ENCODE assay signal across 13 mouse cellular contexts in genomic region chr14:120306229-120306628, GRCm38 (mm10). TPM values are rescaled to one million over a fixed set of nuclear protein-coding genes. Genes with fewer than 3 reads are reported as not detected.
DNase-seq lines count a peak whose midpoint lies in the region; ATAC-seq and TF ChIP-seq lines count a peak whose summit lies in the region.
"Had no signal": no experiment of that assay in that cellular context is flagged by ENCODE, and none has a peak within 500 bp of the region (broad histone marks: within the 10 kb centered on the region; RNA-seq: fewer than 3 reads in every experiment).

No protein-coding gene starts in this region.

- no peak overlapping the region for H3K27ac ChIP-seq in lung, embryonic 14.5 days (ENCODE audit: low read depth)
- no peak overlapping the region for H3K27ac ChIP-seq in lung, postnatal 0 days (ENCODE audit: low read length)
- no peak overlapping the region for H3K27ac ChIP-seq in liver, embryonic 12.5 days
- no peak overlapping the region for H3K27ac ChIP-seq in stomach, postnatal 0 days (replicated peaks)
- H3K27ac ChIP-seq: hindbrain, embryonic 15.5 days had no signal

- TF ChIP-seq CTCF in lung, embryonic 14.5 days (IDR thresholded peaks at IDR 0.05; ENCODE audit: low read depth), result no peak
- TF ChIP-seq CTCF in lung, postnatal 0 days (IDR thresholded peaks at IDR 0.05), result no peak
- no peak for TF ChIP-seq CTCF in stomach, postnatal 0 days (IDR thresholded peaks at IDR 0.05; ENCODE audit: low read depth)

- ATAC-seq in lung, embryonic 14.5 days (ENCODE audit: insufficient read depth), result peak; percentile 18; the same call in 1 of the 2 replicates
- ATAC-seq in lung, postnatal 0 days, result no peak
- peak; percentile 80 for ATAC-seq in activated CD4-positive, CD25-positive, alpha-beta regulatory T cell, adult 4 months
- ATAC-seq in liver, embryonic 12.5 days, result peak; percentile 76
- no peak for ATAC-seq in stomach, postnatal 0 days (ENCODE audit: low FRiP score, low TSS enrichment)

- no peak for TF ChIP-seq EP300 in lung, postnatal 0 days (IDR thresholded peaks at IDR 0.05)
- no peak for TF ChIP-seq EP300 in stomach, postnatal 0 days (optimal IDR thresholded peaks at IDR 0.05)

- peak; percentile 47 for DNase-seq in lung, embryonic 14.5 days
- DNase-seq in lung, postnatal 0 days (ENCODE audit: low spot score), result no peak
- DNase-seq in stomach, postnatal 0 days (ENCODE audit: low spot score), result peak; percentile 34
- DNase-seq in cerebellum, postnatal 36 days, result no peak
- no peak for DNase-seq in right cerebral cortex, postnatal 36 days (ENCODE audit: low spot score in 2 of 2)
- DNase-seq in urinary bladder, postnatal 14 days (ENCODE audit: low spot score), result no peak
- DNase-seq: adrenal gland, postnatal 36 days; cerebellum, postnatal 14 days; kidney, postnatal 14 days had no signal

- H3K9me3 ChIP-seq in lung, embryonic 14.5 days (ENCODE audit: low read depth, low read length), result no peaks in the 10 kb centered on the region
- no peaks in the 10 kb centered on the region for H3K9me3 ChIP-seq in lung, postnatal 0 days (ENCODE audit: low read length)
- H3K9me3 ChIP-seq in liver, embryonic 12.5 days (replicated peaks), result no peaks in the 10 kb centered on the region
- H3K9me3 ChIP-seq in stomach, postnatal 0 days (ENCODE audit: control insufficient read depth, low read length), result no peaks in the 10 kb centered on the region
- H3K9me3 ChIP-seq: heart, embryonic 12.5 days; hindbrain, embryonic 15.5 days had no signal

- no peak overlapping the region for H3K4me3 ChIP-seq in lung, embryonic 14.5 days (ENCODE audit: low read depth, low read length)
- H3K4me3 ChIP-seq in lung, postnatal 0 days (ENCODE audit: low read depth, low read length), result no peak overlapping the region
- H3K4me3 ChIP-seq in liver, embryonic 12.5 days, result no peak overlapping the region
- no peak overlapping the region for H3K4me3 ChIP-seq in stomach, postnatal 0 days (ENCODE audit: low read depth, low read length)
- H3K4me3 ChIP-seq: heart, embryonic 12.5 days; hindbrain, embryonic 15.5 days had no signal

- H3K9ac ChIP-seq in lung, embryonic 14.5 days, result no peak overlapping the region
- H3K9ac ChIP-seq in lung, postnatal 0 days (replicated peaks; ENCODE audit: low read depth), result no peak overlapping the region
- H3K9ac ChIP-seq in liver, embryonic 12.5 days, result peak overlapping the region; percentile 17; the same call in 1 of the 2 replicates
- H3K9ac ChIP-seq in stomach, postnatal 0 days (ENCODE audit: low read length), result no peak overlapping the region
- H3K9ac ChIP-seq: hindbrain, embryonic 15.5 days had no signal

- peaks cover 40% of the 10 kb centered on the region for H3K4me1 ChIP-seq in lung, embryonic 14.5 days (ENCODE audit: insufficient read depth)
- H3K4me1 ChIP-seq in lung, postnatal 0 days (ENCODE audit: insufficient read depth, low read depth, low read length), result peaks cover 38% of the 10 kb centered on the region; the same call in 1 of the 2 replicates
- peaks cover 53% of the 10 kb centered on the region for H3K4me1 ChIP-seq in liver, embryonic 12.5 days
- peaks cover 23% of the 10 kb centered on the region for H3K4me1 ChIP-seq in stomach, postnatal 0 days (replicated peaks; ENCODE audit: control insufficient read depth, insufficient read depth)

- WGBS in lung, embryonic 14.5 days, result 67% methylated on average over 11 of the region's 11 CpGs
- 46% methylated on average over 11 of the region's 11 CpGs for WGBS in lung, postnatal 0 days
- 24% methylated on average over 11 of the region's 11 CpGs for WGBS in liver, embryonic 12.5 days (ENCODE audit: insufficient replicate concordance)
- WGBS in stomach, postnatal 0 days, result 56% methylated on average over 11 of the region's 11 CpGs

- H3K27me3 ChIP-seq in lung, embryonic 14.5 days (ENCODE audit: insufficient read depth, low read length), result no peaks in the 10 kb centered on the region
- no peaks in the 10 kb centered on the region for H3K27me3 ChIP-seq in lung, postnatal 0 days (replicated peaks; ENCODE audit: insufficient read depth, low read length)
- H3K27me3 ChIP-seq in liver, embryonic 12.5 days (replicated peaks), result no peaks in the 10 kb centered on the region
- no peaks in the 10 kb centered on the region for H3K27me3 ChIP-seq in stomach, postnatal 0 days (ENCODE audit: control insufficient read depth, insufficient read depth, low read length)
- H3K27me3 ChIP-seq: heart, embryonic 12.5 days; hindbrain, embryonic 15.5 days had no signal

- H3K4me2 ChIP-seq in lung, embryonic 14.5 days, result no peak overlapping the region
- H3K4me2 ChIP-seq in lung, postnatal 0 days (replicated peaks; ENCODE audit: low read depth, low read length), result no peak overlapping the region
- peak overlapping the region; percentile 40 for H3K4me2 ChIP-seq in liver, embryonic 12.5 days
- no peak overlapping the region for H3K4me2 ChIP-seq in stomach, postnatal 0 days (replicated peaks; ENCODE audit: low read depth)
- H3K4me2 ChIP-seq: heart, embryonic 12.5 days; hindbrain, embryonic 15.5 days had no signal

- no peaks in the 10 kb centered on the region for H3K36me3 ChIP-seq in lung, embryonic 14.5 days (ENCODE audit: insufficient read depth)
- H3K36me3 ChIP-seq in lung, postnatal 0 days (ENCODE audit: insufficient read depth, low read length), result no peaks in the 10 kb centered on the region
- H3K36me3 ChIP-seq in liver, embryonic 12.5 days, result no peaks in the 10 kb centered on the region
- H3K36me3 ChIP-seq in stomach, postnatal 0 days (ENCODE audit: control insufficient read depth, insufficient read depth, low read length), result no peaks in the 10 kb centered on the region
- H3K36me3 ChIP-seq: heart, embryonic 12.5 days; hindbrain, embryonic 15.5 days had no signal

RNA-seq across cellular contexts. Expression of gene Mbnl2, which starts 30.8 kb away (rescaled TPM):
- 110 and 119 TPM in 2 replicates for polyA plus RNA-seq in lung, embryonic 14.5 days (2014; fragmentation: Nextera tagmentation; extraction: Ambion mirVana)
- 171 and 176 TPM in 2 replicates for polyA plus RNA-seq in lung, postnatal 0 days (2015; fragmentation: Nextera tagmentation; extraction: Ambion mirVana)
- polyA plus RNA-seq in activated CD4-positive, CD25-positive, alpha-beta regulatory T cell, adult 4 months (2017; shearing (Covaris generic)), result 10 to 100 TPM; 44.6 to 46.0 TPM
- polyA plus RNA-seq in liver, embryonic 12.5 days (2016; fragmentation: Nextera tagmentation; extraction: Ambion mirVana), result 19.3 and 20.2 TPM in 2 replicates
- polyA plus RNA-seq in stomach, postnatal 0 days (2015; fragmentation: Nextera tagmentation; extraction: Ambion mirVana), result 101 and 104 TPM in 2 replicates

Comparison
In these comparisons a context has a peak if more than half of its experiments do, and no peak if none do; other contexts are left out.
1. ATAC-seq: peak in lung, embryonic 14.5 days (single experiment), activated CD4-positive, CD25-positive, alpha-beta regulatory T cell, adult 4 months (single experiment) and liver, embryonic 12.5 days (single experiment); none in lung, postnatal 0 days (single experiment) and stomach, postnatal 0 days (single experiment).
2. DNase-seq: peak in lung, embryonic 14.5 days (single experiment) and stomach, postnatal 0 days (single experiment); none in lung, postnatal 0 days (single experiment), cerebellum, postnatal 36 days (0 of 2), right cerebral cortex, postnatal 36 days (0 of 2) and urinary bladder, postnatal 14 days (single experiment).